Mouse (Mus musculus): ENCODE data around the gene Gm21783.
"Not testable (repeated sequence)": the region's sequence is repeated elsewhere in the genome, so short reads cannot be mapped to it uniquely, and the experiment has no call there.

The Gm21783 gene

DNA sequence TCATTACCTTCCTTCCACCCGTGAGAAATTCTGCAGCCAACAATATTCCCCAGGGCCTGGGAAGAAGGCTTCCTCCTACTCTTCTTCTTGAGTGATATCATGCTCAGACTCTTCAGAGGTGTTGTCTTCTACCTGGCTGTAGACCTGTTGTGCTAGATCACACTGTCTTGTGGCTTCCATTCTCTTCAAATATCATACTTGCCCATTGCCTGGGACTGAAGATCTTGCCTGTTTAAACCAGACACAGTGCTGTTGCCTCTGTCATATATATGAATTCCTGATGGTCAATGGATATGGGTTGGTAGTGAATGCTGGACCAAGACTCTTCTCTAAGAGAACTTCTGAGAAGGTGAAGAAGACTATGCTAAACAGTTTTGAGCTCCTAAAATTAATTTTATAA is at the start of gene Gm21783:
Gene Gm21783, minus strand, starts transcription at position 101 of the 400 bp plus-strand sequence.
- DNase-seq, result not testable (repeated sequence)

All from kidney, adult 9 months (tissue).